Mouse (Mus musculus): ENCODE data around the gene Calca.
"Not testable (repeated sequence)": the region's sequence is repeated elsewhere in the genome, so short reads cannot be mapped to it uniquely, and the experiment has no call there.

Gene Calca

DNA sequence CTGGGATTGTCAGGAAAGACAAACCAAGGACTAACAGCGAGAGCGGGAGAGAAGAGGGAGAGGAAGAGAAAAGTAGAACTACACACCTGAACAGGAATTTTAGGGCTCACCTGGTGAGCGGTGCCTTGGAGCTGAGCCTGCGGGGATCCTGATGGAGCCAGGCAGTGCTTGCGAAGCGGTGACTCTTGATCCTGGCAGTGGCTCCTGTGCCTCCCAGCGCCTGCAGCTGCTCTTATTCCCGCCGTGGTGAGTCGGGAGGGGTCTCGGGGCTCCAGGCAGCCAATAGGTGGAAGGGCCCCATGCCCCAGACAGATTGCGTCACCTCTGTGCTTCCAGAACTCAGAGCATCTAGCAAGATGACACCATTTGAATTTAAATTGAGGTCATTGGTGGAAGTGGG, at the start of gene Calca:
Gene Calca (minus strand): TSS at position 256 of the 400 bp plus-strand sequence.
- DNase-seq (ENCODE audit: inconsistent ontology term): peak; percentile 53

DNA sequence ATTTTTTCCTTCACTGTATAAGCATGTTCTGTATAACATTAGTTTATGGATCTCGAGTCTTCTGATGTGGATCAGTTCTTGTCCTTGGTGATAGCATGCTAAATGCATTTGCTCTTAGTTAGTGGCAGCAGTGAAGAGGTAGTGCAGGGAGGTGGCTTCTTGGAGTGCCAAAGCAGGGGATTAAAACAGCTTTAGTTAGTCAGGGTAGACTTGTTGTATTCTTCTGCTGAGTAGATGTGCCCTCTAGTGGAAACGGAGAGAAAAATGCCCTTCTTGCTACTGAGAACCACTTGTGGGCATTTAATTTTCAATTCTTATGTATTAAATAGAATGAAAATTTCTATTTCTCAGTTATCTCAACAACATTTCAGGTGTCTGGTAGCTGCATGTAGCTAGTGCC, 36.5 kb upstream of the Calca start:
- no peak for DNase-seq (ENCODE audit: inconsistent ontology term)

DNA sequence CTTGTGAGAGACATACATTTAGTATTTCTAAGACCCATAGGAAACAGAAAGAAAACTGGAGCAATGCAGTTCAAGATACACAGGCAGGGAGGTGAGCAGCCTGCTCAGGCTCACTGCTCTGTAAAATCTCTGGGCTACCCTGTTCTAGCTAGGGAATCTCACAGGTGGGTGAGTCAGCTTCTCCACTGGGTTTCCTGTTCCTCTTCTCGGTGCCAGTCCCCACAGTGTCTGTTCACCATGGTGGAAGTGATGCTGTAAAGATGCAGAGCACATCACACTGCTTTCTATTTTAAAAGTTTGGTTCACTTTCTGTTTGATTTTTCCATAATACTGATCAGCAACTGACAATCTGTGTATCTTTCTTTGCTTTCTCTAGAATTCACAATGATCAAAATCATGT, 35.2 kb upstream of the Calca start:
- no peak for DNase-seq (ENCODE audit: inconsistent ontology term)

DNA sequence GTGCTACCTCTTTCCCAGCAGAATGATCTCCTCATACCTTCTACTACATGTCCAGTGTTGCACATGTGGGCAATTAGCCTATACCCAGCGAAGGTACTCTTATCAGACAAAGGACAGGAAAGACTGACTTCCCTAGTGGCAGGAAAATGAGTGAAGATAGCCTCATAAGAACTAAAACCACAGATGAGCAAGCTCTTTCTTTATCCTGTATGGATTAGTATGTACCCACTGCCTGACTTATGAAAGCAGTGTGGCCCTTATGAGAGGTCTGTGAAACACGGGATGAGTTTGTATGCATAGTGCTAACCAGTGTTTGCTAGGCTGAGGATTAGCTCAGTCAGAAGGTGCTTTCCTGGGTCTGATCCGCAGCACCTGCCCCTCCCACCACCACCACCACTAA, 13.6 kb upstream of the Calca start:
- no peak for DNase-seq (ENCODE audit: inconsistent ontology term)

DNA sequence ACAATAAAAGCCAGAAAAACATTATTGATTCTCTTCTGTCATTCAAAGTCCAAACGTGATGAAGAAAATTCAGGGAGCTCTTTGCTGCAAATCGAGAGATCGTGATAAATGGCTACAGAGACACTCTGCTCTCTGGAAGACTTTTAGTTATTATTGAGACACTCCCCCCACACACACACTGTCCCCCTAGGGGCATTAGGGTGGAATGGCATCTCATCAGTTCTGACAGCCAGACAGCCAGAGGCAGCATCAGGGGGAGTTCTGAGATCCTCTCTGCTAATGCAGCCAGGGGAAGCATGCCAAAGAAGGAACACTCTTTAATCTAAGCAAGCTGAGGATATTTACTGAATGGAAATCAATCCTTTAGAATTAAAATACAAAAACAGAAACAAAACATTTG, 12.6 kb upstream of the Calca start:
- DNase-seq (ENCODE audit: inconsistent ontology term): no peak

DNA sequence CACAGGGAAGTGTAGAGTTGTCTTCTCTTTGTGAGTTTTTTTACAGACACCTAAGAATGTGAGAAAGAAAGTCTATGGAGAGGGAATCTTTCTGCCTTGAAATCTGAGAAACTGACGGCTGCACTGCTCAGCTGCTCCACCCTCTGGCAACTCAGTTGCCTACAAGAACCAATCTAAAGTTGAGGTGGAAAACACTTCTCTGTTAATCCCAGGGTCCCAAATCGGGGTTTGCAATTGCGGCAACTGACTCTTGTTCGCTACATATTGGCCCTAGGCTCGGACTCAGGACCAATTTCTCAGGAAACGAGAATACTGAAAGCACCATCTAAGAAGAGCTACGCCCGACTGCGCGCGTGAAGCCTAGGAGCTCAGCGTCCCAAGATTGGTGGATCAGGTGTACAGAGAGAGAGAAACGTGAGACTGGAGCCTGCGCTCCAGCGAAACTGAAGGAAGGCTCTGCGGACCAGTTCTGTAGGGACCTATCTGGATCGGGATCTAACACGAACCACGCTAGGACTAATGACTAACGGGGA, 522 bp downstream of the Calca start:
- DNase-seq (ENCODE audit: inconsistent ontology term): peak; percentile 30

DNA sequence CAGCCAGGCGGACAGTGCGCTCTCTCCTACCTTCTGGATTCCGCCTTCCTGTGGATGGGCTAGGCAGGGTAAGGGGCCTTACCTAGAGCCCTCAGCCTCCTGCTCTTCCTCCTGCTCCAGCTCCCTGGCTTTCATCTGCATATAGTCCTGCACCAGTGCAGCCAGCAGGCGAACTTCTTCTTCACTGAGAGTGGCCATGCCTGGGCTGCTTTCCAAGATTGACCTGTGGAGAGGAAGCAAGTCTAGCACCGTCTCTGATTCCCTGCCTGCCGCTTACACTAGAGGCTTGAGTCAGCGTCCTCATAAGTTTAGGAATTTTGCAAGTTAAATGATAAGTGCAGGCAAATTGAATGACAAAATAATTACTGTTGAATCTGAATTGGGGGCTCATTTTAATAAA, 1.8 kb downstream of the Calca start:
- no peak for DNase-seq (ENCODE audit: inconsistent ontology term)

DNA sequence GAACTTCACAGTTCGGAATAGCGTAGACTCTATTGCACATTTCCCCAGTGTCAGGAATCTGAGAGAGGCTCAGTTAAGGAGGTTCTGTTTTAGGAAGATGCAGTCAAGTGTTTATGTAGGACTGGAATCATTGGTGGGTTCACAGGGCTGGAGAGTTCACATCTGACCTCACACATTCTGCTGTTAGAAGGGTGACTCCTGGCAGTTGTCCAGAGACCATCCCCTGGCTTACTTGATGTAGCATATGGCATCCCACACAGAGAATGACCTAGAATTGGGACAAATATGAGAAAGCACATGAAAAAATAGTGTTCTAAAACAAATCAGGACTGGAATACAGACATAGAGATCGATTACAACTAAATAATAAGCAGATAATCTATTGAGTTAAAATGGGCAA, 10.2 kb downstream of the Calca start:
- DNase-seq (ENCODE audit: inconsistent ontology term): no peak

DNA sequence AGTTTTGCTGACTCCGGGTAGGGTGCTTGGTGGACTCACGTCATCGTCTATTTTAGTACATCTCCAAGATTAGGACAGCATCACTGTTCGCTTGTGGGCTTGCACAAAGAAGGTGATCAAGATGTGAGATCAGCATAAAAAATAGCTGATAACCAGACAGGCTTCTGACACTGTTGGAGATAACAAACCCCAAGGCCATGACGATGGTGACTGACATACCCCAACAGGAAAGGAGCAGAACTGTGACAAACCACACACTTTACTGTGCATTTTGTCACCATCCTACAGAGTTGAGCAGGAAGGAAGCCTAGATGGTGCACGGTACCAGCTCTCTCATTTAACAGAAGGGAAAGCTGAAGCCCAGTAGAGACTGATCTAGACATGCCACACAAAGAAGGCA, 19.4 kb downstream of the Calca start:
- DNase-seq (ENCODE audit: inconsistent ontology term): no peak

DNA sequence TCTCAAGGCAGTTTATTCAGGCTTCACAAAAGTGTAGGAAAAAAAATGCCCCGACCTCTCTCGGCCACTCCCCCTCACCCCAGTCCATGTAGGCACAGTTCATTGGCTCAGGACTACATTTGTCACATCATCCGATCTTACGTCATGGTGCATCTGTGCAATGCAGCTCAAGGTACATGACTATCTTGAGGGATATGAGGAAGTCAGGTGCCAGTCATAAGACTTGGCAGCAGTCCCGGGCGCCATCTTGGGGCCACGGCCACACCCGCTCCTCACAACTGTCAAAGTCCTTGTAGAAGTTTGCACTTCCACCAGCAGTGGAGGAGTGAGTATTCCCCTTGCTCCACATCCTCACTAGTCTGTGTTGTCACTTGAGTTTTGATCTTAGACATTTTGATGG, 41.8 kb downstream of the Calca start:
- DNase-seq (ENCODE audit: inconsistent ontology term): not testable (repeated sequence)

DNA sequence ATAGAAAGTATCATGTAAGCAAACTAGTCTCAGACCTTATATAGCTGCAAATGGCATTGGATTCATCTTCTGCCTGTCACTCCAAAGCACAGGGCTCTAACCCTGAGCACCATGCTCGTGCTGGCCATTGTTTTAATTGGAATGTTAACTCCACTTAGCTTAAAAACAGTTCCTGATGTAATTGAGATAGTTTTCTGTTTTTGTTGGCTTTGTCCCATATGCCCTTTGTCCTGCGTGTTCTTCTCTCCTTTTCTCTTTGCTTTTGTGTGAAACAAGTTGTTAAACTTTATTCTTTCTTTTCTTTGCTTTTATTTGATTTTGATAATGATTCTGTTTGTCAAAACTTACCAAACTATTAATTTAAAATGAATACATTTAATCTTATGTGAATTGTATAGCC, 53.7 kb downstream of the Calca start:
- DNase-seq (ENCODE audit: inconsistent ontology term): no peak

All from Muller cell, postnatal 12 days (primary cell).